Mouse (Mus musculus) heart, postnatal 36 days (tissue): ENCODE results near the gene Gramd2. TPM values are rescaled to one million over a fixed set of nuclear protein-coding genes. Genes with fewer than 3 reads are reported as not detected.

Experiments used
- DNase-seq, 2 experiments: peaks; one replicate each; pipeline ENCODE4 v3.0.0; 2021 to 2022
- intact Hi-C: fragments of 180-260 bp; cut with DNase I; formaldehyde crosslinking; loops from one replicate; pipeline ENCODE4 v1.15.1; 2025
- total RNA-seq, 2 experiments: library from RNA; stranded (reverse); gene quantifications; 2 replicates each; pipeline ENCODE4 v1.2.3; 2021

Gramd2 gene
- total RNA-seq, 2 experiments from 2014 or later: not detected

DNA sequence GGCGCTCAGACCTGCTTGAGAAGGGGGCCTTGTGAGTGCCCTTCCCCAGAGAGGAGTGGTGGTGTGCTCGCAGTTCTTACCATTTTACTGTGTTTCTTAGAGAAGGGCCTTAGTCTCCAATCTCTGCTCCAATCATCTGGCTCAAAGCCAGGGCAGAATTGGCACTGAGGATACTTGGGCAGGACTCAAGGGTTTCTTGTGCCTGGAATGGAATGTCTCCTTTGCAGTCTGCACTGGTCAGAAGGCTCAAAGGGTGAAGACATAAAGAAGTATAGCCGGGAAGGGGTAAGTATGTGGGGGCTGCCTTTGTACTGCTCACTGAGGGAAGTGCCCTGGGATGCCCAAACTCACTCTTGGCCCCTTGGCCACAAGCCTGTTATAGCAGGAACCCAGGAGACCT is 29.3 kb downstream of the Gramd2 start:
- DNase-seq: no peak
- intact Hi-C loops: no loop called here

DNA sequence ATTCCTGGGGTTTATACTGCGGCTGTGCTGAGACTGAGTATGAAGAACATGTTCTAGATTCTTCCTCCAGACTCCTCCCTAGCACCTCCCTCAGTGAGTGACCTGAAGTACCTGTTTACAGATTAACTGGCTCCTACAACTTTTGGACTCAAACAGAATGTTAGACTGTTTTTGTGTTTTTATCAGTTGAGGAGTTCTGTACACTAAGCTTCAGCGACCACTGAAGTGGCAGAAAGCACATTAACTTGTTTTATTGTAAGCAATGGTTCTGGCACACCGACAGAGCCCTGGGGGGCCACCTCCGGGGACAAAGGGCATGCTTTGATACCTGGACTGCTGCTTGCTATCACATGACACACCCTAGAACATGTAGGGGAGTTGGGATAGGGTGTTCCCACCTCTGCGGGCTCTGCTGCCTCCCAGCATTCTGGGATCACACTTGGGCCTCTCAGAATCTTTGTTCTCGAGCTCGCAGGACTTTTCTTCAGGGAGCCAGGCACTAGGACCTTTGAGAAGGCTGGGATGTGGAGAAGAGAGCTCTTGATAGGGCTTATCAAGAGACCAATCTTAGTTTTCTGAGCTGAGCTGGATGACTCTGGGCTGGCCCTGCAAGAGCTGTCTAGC is 36.4 kb downstream of the Gramd2 start:
- DNase-seq: no peak
- intact Hi-C loops: no loop called here

DNA sequence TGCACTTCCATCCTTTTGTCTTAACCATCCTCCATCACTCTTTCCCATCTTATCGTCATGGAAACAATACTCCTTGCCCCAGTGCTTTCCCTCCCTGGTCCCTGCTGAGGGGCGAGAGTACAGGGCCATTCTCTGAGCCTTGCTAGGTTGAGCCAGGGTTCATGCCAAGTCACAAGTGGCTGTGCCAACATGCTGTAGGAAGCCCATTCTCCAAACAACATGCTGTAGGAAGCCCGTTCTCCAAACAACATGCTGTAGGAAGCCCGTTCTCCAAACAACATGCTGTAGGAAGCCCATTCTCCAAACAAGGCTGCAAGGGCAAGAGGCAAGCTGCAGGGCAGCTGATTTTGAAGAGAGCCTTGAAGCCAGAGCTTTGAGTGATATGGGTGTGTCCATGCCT is 38.3 kb downstream of the Gramd2 start:
- no peak for DNase-seq
- intact Hi-C loops: no loop called here

DNA sequence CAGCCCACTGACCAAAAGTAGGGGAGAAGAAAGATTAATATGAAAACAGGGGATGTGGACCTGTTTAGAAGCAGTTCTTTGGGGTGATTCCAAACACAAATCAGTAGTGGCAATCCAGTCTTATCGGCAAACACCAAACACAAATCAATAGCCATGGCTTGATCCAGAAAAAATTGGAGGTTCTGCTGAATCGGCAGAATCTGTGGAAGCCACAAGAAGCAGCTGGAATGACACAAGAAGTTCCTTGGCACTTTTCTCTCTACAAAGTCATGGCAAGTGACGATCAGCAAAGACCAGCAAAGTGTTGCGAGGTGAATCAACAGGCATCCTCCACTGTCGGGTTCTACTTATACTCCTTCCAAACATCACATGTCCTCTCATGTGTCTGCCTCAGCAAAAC is 41.2 kb downstream of the Gramd2 start:
- intact Hi-C loops: loop anchor here (5.0 kb wide), 1 partner anchor 91 kb away; no protein-coding TSS in a partner anchor
- DNase-seq: no peak

DNA sequence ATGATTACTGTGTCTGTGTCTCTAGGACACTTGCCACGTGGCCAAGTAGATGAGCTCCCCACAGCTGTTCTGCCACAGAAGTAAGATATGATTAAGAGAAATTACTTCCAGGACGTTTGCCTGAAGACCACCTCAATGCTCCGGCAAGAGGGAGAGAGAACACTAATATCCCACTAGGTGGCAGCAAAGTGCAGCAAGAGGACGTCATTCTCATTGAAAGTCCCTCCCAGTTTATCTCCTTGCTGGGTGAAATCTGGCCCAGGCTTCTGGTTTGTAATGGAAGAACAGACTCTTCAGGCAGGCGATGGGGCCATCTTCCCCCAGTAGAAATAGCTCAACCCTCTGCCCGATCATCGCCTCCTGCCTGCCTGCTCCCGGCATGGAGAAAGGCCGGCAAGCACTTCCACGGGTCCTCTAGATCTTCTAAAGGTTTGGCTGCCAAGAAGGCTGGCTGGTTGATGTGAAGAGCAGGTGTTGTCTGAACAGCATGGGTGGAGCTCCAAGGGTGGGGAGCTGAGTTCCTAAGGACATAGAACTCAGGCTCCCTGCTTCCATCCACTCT is 43.2 kb downstream of the Gramd2 start:
- DNase-seq: peak; percentile 68 to 74
- intact Hi-C loops: loop anchor here (1.0 to 5.0 kb wide), 4 partner anchors 37 to 246 kb away; no protein-coding TSS in a partner anchor

DNA sequence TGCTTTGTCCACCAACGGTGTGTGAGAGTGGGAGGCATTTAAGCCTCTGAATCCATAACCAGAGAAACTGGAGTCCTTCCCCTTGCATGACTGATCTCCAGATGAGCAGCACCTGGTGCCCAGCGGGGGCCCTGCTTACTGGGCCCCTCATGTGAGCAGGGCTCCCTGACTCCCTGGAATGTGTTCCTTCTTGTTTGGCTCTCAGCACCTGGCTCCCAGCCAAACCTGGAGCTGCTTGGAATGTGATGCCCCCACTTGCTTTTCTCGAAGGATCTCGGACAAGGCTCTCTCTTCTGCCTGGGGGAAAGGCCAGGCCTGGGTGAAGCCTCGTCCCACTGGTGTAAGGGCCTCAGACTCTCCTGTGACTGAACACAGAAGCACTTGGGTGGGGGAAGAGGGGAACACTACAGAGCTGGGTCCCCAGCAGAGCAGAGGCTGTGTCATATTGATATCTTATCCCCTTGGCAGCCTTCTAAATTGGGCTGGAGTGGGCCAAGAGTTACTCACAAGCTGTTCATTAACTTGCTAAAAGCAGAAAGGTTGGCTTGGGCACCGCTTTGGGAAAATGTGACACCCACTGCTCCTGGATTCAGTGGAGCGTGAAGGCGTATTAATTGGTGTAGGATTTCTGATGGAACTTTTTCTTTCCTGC is 44.0 kb downstream of the Gramd2 start:
- intact Hi-C loops: loop anchor here (1.0 to 5.0 kb wide), 4 partner anchors 36 to 245 kb away; no protein-coding TSS in a partner anchor
- DNase-seq: peak; percentile 8 to 22

DNA sequence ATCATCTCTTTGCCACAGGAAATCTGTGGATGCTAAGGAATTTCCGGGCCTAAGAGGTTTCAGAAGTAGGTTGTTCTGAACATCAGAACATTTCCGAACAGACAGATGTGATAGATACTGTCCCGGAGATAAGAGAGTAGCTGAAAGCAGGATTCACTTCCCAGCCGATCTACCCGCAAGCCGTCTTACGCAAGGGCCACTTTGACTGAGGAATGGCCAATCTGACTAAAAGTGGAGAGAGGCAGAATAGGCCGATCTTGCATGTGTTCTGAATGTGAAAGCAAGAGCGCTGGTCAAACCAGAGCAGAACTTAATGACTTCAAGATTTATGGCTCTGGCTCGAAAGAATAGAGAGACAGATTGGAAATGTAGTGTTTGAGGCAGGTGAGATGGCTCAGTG is 45.6 kb downstream of the Gramd2 start:
- DNase-seq: no peak
- intact Hi-C loops: no loop called here

DNA sequence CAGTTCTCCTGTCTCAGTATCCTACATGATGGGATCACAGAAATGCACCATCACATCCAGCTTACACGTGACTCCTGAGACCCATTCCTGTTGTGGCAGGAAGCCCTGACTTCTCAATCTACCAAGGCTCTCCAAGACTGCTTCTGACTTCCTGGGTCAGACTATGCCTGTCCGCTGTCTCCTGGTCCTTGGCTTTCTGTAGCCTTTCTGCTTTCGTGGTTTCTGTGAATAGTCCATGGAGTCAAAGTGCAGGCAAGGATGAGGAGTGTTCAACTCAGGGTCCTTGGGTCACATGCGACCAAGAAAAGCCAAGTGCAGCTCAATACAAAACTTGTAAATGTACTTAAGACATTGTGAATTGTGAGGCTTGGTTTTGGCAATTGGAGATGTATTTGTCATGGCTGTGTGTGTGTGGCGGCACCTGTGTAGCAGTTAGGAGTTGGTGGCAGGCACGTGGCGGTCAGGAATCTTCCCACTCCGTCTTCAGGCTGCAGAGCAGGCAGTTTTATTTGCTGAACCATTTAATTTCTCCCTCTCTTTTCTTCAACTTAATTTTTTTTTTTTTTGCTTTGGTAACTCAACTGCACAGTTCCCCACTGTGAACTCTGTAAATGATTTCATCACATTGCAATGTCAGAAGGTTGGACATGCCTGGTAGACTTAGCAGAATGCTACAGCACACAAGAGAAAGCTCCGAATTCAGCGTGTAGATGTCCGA is 47.8 kb downstream of the Gramd2 start:
- DNase-seq: no peak
- intact Hi-C loops: no loop called here

DNA sequence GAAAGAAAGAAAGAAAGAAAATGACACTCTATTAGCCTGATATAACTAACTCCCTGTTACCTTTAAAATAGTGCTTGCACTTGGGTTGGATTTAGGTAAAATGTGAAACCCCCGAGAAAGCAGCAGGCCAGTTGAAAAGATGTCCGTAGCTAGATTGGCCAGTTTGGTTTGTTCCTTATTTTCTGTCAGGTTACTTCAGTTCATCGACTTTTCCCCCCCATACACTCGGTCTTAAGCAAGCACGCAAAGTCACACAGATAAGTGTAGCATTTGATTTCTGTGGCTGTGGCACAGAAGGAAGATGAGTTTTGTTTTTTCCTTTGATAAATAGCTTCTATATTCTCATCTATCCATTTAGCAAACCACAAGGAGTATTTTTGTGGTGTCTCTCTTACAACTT is 51.2 kb downstream of the Gramd2 start:
- DNase-seq: no peak
- intact Hi-C loops: no loop called here

DNA sequence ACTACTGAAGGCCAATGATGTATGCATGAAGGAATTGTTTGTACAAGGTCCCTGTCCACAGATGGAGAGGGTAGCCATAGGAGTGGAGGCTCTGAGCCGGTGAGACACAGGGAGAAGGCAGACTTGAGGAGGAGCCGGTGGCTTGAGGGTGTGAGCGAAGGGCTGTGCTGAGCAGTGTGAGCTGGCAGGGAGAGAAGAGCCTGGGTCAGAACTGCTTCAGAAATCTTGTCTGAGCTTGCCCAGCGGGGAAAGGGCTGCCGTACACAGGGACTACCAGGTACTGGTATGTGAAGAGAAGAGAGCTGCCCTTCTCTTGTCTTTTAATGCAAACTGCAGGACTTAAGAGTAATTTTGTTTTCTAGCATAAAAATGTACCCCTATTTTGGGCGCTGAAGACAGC is 53.1 kb downstream of the Gramd2 start:
- intact Hi-C loops: no loop called here
- DNase-seq: no peak

DNA sequence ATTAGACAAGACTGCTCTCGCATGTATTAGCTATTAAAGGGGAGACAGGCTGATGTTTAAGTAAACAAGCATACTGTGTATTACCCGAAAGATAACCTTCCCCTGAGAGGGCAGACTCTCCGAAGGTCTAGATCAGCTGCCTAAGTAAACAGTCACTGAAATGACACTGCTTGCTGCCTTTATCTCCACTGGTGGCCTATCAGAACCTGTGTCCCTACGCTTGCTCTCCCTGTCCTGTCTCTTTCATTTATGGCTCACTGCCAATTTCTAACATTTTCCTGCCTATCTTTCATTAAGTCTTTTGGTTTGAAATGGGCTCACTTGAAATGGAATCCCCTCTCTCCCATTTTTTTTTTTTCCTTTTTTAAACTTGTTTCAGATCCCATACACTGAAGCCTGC is 55.5 kb downstream of the Gramd2 start:
- no peak for DNase-seq
- intact Hi-C loops: no loop called here

DNA sequence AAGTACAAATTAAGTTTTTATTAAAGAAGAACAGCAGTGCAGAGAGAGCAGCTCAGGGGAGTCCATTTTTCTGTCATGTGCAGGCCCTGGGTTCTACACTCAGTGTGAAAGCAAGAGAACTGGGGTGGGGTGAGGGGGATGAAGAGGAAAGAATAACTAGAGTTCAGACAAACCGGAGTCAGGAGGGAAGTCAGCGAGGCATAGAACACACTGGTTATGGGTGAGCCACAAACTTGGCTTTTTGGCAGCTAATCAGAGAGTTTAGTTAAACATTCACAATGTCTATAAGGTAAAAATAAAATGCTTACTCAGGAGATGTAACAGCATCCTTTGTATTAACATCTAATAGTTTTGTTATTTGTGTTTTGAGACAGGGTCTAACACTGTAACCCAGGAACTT is 60.6 kb downstream of the Gramd2 start:
- no peak for DNase-seq
- intact Hi-C loops: no loop called here

DNA sequence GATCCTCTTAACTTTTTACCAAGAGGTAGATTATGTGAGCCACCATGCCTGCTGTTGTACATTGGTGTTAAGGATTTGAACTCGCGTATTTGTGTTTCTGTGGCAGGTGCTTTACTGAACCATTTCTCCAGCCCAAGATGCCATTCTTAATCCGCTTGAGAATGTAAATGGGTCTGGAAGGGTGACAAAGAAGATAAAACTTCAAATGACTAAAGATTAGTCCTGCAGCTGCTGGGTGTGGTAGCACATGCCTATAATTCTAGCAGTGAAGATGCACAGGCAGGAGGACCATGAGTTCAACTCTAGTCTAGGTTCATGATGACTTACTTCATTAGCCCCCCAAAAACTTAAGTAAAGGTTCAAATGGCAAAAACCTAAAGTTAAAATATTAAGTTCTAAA is 64.0 kb downstream of the Gramd2 start:
- intact Hi-C loops: no loop called here
- DNase-seq: no peak

DNA sequence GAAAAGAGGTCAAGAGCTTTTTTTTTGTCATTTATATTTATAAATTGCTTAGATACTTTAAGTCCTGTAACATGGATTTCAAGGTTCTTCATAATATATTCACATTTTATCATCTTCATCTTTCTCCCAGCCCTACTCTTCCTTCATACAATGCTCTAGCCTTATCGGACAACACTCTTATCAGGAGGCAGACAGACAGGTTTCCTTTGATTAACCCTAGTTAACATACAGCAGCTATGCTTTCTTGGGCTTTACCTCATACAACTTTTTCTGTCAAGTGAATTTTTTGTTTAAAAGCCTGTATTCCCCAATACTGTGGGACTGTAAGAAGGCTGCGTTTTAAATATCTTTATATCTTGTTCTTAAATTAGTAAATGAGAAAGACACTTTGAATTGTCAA is 68.4 kb downstream of the Gramd2 start:
- intact Hi-C loops: no loop called here
- DNase-seq: no peak

DNA sequence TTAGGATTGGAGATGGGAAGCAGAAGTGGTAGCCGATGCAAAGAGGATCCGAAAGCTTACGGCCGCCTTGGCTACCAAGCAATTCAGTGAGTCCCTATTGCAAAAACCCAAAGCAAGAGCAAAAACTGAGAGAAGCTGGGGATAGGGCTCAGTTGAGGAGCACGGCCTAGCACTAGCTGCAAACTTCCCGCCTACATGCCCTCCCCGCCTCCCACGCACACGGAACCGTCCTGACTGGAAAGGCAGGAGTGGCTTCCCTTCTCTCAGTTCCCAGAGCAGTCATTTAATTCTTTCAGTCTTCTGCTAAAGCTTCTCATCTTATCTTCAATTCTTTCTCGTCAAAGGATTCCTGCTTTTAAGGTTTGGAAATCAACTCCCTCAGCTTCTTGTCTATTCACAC is 69.0 kb downstream of the Gramd2 start:
- intact Hi-C loops: no loop called here
- peak in 1 of 2 experiments; percentile 18 for DNase-seq

DNA sequence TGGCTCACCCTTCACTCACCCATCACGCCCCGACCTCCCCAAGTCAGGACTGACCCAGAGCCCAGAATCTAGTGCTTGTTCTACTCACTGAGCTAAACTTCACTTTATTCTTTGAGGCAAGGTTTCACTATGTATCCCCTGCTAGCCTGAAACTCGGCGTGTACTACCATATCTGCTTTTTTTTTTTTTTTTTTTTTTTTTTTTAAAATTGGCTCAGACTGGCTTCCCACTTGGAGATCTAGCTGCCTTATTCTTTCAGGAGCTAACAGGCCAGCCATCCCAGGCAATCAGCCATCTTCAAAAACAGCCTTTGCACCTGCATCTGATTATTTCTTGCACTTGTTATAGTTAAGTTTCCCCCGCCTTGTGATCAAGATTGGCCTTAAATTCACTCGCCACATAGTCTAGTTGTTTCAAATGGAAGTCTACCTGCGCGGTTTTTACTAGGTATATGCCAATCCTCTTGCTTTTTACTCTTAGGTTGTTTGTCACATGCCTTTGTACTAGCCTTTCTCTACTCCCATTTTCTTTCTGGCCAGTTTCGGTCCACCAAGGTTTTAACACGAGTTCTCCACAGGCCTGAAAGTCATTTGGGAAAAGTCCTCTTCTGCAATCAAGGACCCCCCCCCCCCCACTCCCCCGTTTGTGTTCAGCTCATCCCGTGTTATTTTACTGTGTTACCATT is 69.8 kb downstream of the Gramd2 start:
- intact Hi-C loops: loop anchor here (5.0 to 10.0 kb wide), 2 partner anchors 92 to 455 kb away; partner anchors contain the start of genes Adpgk and Pkm
- no peak for DNase-seq

DNA sequence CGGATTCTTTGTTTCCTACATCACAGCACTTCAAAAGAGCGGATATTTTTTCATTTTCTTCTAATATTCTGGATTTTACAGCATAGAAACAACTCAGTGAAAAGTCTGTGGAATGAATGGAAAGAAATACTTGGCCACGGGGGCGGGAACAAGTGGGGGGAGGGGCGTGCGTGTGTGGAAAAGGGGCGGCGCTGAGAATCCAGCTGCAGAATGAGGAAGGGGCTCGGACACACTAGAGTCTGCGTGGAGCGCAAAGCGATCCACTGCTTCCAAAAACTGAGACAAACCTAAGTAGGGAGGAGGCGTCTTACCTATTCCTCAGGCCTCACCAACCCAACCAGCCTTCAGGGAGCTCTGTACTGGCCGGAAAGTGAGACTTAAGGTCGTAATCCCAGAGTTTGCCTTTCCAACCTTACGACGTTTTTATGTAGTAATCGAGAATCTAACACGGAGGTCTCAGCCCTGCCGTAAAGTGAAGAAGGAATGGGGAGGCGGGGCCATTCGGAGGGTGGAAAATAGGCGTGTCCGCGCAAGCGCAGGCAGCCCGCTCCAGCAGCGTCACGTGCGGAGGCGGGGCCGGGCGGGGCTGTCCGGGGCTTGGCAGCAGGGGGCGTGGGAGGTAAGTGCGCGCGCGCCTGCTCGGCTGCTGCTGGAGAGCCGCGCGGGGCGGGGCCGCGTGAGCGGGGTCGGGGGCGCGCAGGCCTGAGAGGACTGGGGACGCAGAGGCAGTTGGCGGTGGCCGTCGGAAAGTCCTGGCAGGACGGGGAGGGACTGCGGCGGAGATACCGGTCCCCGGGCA is 70.5 kb downstream of the Gramd2 start, which contains the start of the genes Senp8 and Myo9a:
Gene Senp8 (minus strand): TSS at position 444 of the 799 bp plus-strand sequence.
Gene Myo9a (plus strand): TSS at position 630 of the 799 bp plus-strand sequence.
- intact Hi-C loops: loop anchor here (5.0 to 10.0 kb wide), 2 partner anchors 93 to 456 kb away; partner anchors contain the start of genes Adpgk and Pkm
- DNase-seq: peak; percentile 99 to 100

DNA sequence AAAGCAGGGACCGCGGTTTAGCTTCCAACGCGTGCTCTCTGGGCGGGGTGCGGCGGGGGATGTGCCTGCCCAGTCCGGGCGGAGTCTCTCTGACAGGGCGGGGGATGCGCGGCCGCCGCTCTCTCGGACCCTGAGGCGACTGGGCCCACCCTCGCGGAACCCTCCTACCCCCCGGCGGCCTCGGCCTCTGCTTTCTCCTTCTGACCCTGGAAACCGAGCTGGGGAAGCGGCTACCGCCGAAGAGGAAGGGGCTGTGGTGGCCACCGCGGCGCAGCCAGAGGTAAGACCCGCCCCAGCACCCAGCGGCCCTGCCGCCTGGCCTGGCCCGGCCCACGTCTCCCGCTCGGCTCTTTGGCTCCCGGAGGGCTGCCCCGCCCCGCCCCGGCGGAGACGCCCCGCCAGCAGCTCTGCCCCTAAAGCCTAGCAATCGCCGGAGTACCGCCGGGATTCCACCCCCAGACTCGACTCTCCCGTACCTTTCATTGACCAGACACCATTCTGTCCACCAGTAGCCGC is 71.2 kb downstream of the Gramd2 start:
- intact Hi-C loops: loop anchor here (5.0 to 10.0 kb wide), 2 partner anchors 94 to 456 kb away; partner anchors contain the start of genes Adpgk and Pkm
- DNase-seq: peak; percentile 88 to 99

DNA sequence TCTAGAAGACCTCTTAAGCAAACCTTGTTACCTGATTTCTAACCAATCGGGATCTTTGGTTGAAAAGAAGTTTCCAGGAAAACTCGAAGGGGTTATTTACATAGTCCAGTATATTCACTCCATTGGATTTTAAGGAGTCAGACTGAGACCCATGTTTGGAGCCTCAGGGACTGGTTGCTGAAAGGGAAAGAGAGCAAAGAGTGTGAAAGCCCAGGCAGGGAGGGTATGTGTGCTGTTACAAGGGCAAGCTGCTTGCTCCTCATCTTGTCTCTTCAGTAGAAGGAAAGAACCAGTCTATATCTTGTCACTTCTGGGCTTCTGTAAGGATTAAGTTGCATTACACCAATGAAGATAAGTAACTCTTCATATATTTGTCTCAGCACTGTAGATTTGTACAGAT is 72.0 kb downstream of the Gramd2 start:
- intact Hi-C loops: loop anchor here (5.0 to 10.0 kb wide), 2 partner anchors 95 to 457 kb away; partner anchors contain the start of genes Adpgk and Pkm
- DNase-seq: no peak
